Mouse (Mus musculus) ES-Bruce4 (cell line): Measurements from ENCODE around the gene Daxx. TPM values are rescaled to one million over a fixed set of nuclear protein-coding genes. Genes with fewer than 3 reads are reported as not detected.
"Not testable (repeated sequence)": the region's sequence is repeated elsewhere in the genome, so short reads cannot be mapped to it uniquely, and the experiment has no call there.

Experiments used
- H3K27ac ChIP-seq: 2 replicates; pipeline ENCODE4 v1.5.1; 2012; ENCODE audit warnings: low read length, inconsistent platforms; ENCODE audit not compliant: insufficient read depth
- H3K27me3 ChIP-seq: 2 replicates; pipeline ENCODE4 v1.6.1; 2012; ENCODE audit warnings: mild to moderate bottlenecking, low read length, inconsistent platforms; ENCODE audit not compliant: control insufficient read depth, poor library complexity, insufficient read depth, severe bottlenecking
- H3K36me3 ChIP-seq: 2 replicates; pipeline ENCODE4 v1.6.1; 2012; ENCODE audit warnings: inconsistent platforms, mild to moderate bottlenecking, low read length, moderate library complexity; ENCODE audit not compliant: control insufficient read depth, poor library complexity, insufficient read depth, severe bottlenecking
- H3K4me1 ChIP-seq: one replicate; pipeline ENCODE4 v1.8.1; 2011; ENCODE audit warnings: low read length; ENCODE audit not compliant: control insufficient read depth, insufficient read depth
- H3K4me3 ChIP-seq: 2 replicates; pipeline ENCODE4 v1.5.1; 2011; ENCODE audit warnings: low read depth, mild to moderate bottlenecking, low read length
- H3K9ac ChIP-seq: 2 replicates; pipeline ENCODE4 v1.6.1; 2012; ENCODE audit warnings: low read depth, mild to moderate bottlenecking, inconsistent platforms; ENCODE audit not compliant: poor library complexity, severe bottlenecking
- H3K9me3 ChIP-seq: replicated peaks from 2 replicates; pipeline ENCODE4 v1.6.1; 2012; ENCODE audit warnings: mild to moderate bottlenecking, low read length, inconsistent platforms; ENCODE audit not compliant: control insufficient read depth, poor library complexity, insufficient read depth, severe bottlenecking
- CTCF ChIP-seq: IDR thresholded peaks from one replicate; pipeline ENCODE4 v1.8.1; 2011; ENCODE audit warnings: low read depth, low read length
- EP300 ChIP-seq: IDR thresholded peaks from 2 replicates; pipeline ENCODE4 v1.6.1; 2011; ENCODE audit warnings: low read depth, low read length; ENCODE audit not compliant: insufficient read depth
- POLR2A ChIP-seq: IDR thresholded peaks from one replicate; pipeline ENCODE4 v1.8.1; 2011; ENCODE audit warnings: low read length; ENCODE audit not compliant: insufficient read depth
- polyA plus RNA-seq: library from polyadenylated mRNA; stranded (reverse); fragments of >200 nt; gene quantifications from 2 replicates; pipeline ENCODE4 v1.2.4, GENCODE M21; 2011; ENCODE audit warnings: low read depth; ENCODE audit not compliant: missing spikeins, insufficient read depth, insufficient read length

Daxx gene
- polyA plus RNA-seq, 1 experiment = 42.3 TPM

DNA sequence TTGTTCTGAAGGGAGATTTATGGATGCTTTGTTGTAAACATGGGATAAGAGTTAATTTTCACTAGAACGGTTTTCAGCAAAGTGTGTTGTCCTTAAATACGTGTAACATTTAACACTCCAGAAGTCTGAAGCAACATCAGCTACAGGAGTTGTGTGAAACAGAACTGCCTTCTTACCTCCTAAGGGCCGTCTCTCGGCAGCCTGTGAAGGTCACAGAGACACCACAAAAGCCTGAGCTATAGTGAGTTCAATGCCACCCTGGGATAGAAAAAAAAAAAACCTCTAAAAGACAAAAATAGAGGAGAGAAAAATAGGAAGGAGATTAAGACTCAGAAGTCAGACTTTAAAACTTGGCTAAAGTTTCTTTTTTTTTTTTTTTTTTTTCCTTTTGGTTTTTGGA lies 7.1 kb upstream of the Daxx start:
- Histone ChIP-seq H3K9ac (peak overlapping the region; percentile 58), H3K4me3 (no peak overlapping the region), H3K27me3 (no peaks in the 10 kb centered on the region), H3K36me3 (no peaks in the 10 kb centered on the region), H3K27ac (peak overlapping the region; percentile 92), H3K9me3 (no peaks in the 10 kb centered on the region), H3K4me1 (peaks cover 10% of the 10 kb centered on the region)
- TF ChIP-seq CTCF (no peak), POLR2A (no peak), EP300 (no peak)

DNA sequence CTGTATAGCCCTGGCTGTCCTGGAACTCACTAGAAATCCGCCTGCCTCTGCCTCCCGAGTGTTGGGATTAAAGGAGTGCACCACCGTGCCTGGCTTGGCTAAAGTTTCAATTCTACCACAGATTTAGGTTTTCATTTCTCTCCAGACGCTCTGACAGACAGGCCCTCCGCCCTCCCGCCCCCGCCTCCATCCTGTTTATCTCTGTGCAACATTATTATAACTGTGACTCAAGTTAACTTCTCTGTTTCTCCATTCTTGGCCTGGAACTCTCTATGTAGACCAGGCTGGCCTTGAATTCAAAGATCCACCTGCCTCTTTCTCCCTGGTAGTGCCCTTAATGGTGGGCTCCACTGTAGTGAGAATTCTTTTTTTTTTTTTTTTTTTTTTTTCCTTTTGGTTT lies 6.7 kb upstream of the Daxx start:
- Histone ChIP-seq H3K4me1 (peaks cover 10% of the 10 kb centered on the region), H3K27ac (peak overlapping the region; percentile 92), H3K27me3 (no peaks in the 10 kb centered on the region), H3K9ac (peak overlapping the region; percentile 58), H3K4me3 (no peak overlapping the region), H3K36me3 (no peaks in the 10 kb centered on the region), H3K9me3 (no peaks in the 10 kb centered on the region)
- no peak for TF ChIP-seq POLR2A
- no peak for TF ChIP-seq CTCF
- no peak for TF ChIP-seq EP300

DNA sequence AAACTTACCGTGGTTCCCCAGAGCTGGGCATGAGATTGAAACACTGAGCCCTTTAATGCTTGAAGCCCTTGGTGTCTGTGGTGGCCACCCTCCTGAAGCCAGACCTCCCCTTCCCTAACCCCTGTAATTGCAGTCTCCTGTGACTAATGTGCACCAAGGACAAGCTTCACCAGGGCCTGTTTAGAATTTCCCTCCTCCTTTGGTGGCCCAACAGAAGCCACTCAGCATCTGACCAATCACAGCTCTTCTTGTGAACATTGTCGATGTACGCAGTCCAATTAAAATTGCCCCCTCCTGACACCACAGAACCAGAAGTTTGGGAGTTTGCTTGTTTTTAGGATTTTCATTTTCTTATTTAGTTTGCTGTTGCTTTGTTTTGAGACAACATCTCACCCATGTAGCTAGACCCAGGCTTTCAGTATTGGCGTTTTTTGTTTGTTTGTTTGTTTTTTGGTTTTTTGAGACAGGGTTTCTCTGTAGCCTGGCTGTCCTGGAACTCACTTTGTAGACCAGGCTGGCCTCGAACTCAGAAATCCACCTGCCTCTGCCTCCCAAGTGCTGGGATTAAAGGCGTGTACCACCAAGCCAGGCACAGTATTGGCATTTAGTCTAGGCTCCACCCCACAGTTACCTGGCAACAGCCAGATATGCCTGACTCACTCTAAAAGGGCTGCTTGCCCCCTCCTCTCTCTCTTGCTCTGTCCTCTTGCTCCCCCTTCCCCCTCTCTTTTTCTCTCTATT lies 5.1 kb upstream of the Daxx start:
- not testable (repeated sequence) for H3K27me3 ChIP-seq, H3K36me3 ChIP-seq, H3K9me3 ChIP-seq
- H3K27ac ChIP-seq = peak overlapping the region; percentile 92
- peak overlapping the region; percentile 16; the same call in 1 of the 2 replicates for H3K4me3 ChIP-seq
- peak overlapping the region; percentile 58 for H3K9ac ChIP-seq
- H3K4me1 ChIP-seq = peaks cover 10% of the 10 kb centered on the region

DNA sequence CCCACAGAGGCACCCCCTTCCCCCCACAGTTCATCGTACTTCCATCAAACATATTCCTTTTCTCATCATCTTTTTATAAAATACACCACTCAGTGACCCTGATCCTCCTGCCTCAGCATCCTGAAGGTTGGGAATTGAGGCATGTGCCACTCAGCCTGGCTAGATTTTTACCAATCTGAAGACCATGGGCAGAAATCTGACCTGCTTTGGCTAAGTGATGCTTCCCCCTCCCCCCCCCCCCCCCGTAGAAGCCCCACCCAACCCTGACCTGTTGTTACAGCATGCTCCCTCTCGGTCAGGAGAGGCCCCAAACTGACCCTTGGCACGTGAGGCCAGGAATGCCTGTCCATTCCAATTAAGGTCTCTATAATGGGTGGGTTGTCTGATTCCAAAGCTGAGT lies 4.4 kb upstream of the Daxx start, which contains the start of gene Platr17:
TSS of gene Platr17 (plus strand) at position 301 of the 400 bp plus-strand sequence.
- not testable (repeated sequence) for H3K36me3 ChIP-seq, H3K4me1 ChIP-seq, H3K9me3 ChIP-seq, H3K27me3 ChIP-seq
- Histone ChIP-seq H3K9ac (peak within 1 kb of the TSS; percentile 78), H3K27ac (peak within 1 kb of the TSS; percentile 92), H3K4me3 (peak within 1 kb of the TSS; percentile 65)

DNA sequence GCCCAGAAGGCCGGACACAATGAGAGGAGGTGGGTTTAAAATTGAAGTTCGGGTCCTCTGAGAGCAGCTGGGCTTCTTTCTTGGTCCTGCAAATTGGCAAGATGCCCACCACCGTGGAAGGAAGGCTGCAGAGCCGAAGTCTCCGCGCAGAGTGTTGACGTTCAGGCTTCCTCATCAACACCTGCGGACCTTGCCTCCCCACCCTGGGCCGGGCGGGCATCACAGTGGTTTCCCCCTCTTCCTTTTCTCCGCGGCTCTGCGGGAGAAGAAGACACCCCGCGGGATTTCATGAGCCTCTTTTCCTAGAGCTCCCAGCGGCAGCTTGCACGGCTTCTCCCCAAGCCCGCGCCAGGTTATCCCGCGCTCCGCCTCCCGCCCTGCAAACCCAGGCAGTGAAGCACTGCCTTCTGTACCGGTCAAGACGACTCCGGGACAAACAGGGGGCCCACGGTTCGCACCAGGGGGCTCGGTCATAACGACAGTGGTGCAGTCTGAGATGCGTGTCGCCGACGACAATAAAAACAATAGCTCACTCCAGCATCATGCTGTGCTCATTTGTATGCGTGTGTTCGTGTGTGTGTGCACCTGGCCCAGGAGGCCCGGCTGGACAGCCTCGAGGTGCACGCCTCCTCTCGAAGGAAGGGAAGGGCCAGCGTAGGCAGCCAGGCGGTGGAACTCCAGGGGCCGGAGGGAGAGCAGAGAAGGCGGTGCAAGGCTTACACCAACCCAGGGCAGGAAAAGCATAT lies 710 bp upstream of the Daxx start:
- peaks cover 21% of the 10 kb centered on the region for H3K36me3 ChIP-seq
- H3K9ac ChIP-seq = peak overlapping the region; percentile 60
- no peaks in the 10 kb centered on the region for H3K27me3 ChIP-seq
- TF ChIP-seq CTCF (no peak), EP300 (0 out of 2 replicates have a peak, but pooled peaks have one; percentile 23)
- H3K9me3 ChIP-seq = no peaks in the 10 kb centered on the region
- H3K4me1 ChIP-seq = peaks cover 3% of the 10 kb centered on the region
- peak overlapping the region; percentile 83 for H3K4me3 ChIP-seq
- peak overlapping the region; percentile 88 for H3K27ac ChIP-seq

DNA sequence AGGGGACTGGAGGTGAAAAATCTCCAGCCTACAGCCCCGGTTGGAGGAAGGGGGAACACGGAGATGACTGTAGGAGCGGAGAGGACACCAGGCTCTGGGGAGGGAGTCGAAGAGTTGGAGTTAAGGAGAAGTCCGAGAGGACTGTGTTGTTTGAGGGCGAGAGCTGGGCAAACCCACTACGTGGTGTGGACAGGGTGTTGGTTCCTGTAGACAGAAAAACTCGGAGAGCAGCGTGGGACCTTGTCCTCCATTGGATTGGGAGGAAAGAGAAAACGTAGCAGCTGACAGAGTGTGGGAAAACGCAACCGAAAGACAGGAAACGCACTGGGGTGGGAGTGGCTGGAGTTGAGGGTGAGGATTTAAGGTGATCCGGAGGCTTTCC lies 646 bp downstream of the Daxx start:
- H3K4me1 ChIP-seq = peaks cover 3% of the 10 kb centered on the region
- H3K9ac ChIP-seq = peak overlapping the region; percentile 89
- H3K27me3 ChIP-seq = no peaks in the 10 kb centered on the region
- H3K27ac ChIP-seq = peak overlapping the region; percentile 68
- no peaks in the 10 kb centered on the region for H3K9me3 ChIP-seq
- TF ChIP-seq CTCF = no peak
- no peak for TF ChIP-seq EP300
- TF ChIP-seq POLR2A = no peak
- peak overlapping the region; percentile 98 for H3K4me3 ChIP-seq
- peaks cover 29% of the 10 kb centered on the region for H3K36me3 ChIP-seq
